Mouse (Mus musculus) A20 (cell line): ENCODE data around the gene Mtrex.

ENCODE experiments used
- DNase-seq: peaks from one replicate; pipeline ENCODE4 v3.0.0-alpha.2; 2011; ENCODE audit warnings: low read depth, low spot score

The Mtrex gene

GRCm38 (mm10) chr13:112927287-112928001 lies at the start of gene Mtrex, which contains the start of gene Dhx29:
Gene Mtrex, minus strand, starts transcription at chr13:112927398.
Gene Dhx29, plus strand, starts transcription at chr13:112927454.
- DNase-seq: peak; percentile 97

- no peak for DNase-seq
Observed at GRCm38 (mm10) chr13:112976720-112977119, 49.5 kb upstream of the Mtrex start.

- DNase-seq: no peak
Observed at GRCm38 (mm10) chr13:112967267-112967666, 40.1 kb upstream of the Mtrex start.

- no peak for DNase-seq
Observed at GRCm38 (mm10) chr13:112964421-112964820, 37.2 kb upstream of the Mtrex start.

- DNase-seq: no peak
Observed at GRCm38 (mm10) chr13:112963081-112963480, 35.9 kb upstream of the Mtrex start.

- DNase-seq: no peak
Observed at GRCm38 (mm10) chr13:112954067-112954466, 26.9 kb upstream of the Mtrex start.

GRCm38 (mm10) chr13:112945900-112946299 lies 18.7 kb upstream of the Mtrex start:
- no peak for DNase-seq

- DNase-seq: no peak
Observed at GRCm38 (mm10) chr13:112945312-112945711, 18.1 kb upstream of the Mtrex start.

- DNase-seq: no peak
Observed at GRCm38 (mm10) chr13:112941879-112942330, 14.7 kb upstream of the Mtrex start.

- DNase-seq: no peak
Observed at GRCm38 (mm10) chr13:112938130-112938529, 10.9 kb upstream of the Mtrex start.

- DNase-seq: no peak
Observed at GRCm38 (mm10) chr13:112928038-112928668, 955 bp upstream of the Mtrex start.

GRCm38 (mm10) chr13:112926796-112927195 lies 402 bp downstream of the Mtrex start:
- DNase-seq: peak; percentile 70

GRCm38 (mm10) chr13:112925976-112926375 lies 1.2 kb downstream of the Mtrex start:
- DNase-seq: peak; percentile 49

- no peak for DNase-seq
Observed at GRCm38 (mm10) chr13:112925266-112925665, 1.9 kb downstream of the Mtrex start.

GRCm38 (mm10) chr13:112920906-112921305 lies 6.3 kb downstream of the Mtrex start:
- DNase-seq: no peak

- no peak for DNase-seq
Observed at GRCm38 (mm10) chr13:112919141-112919865, 7.9 kb downstream of the Mtrex start.

- no peak for DNase-seq
Observed at GRCm38 (mm10) chr13:112910434-112910833, 16.8 kb downstream of the Mtrex start.

- DNase-seq: peak; percentile 50
Observed at GRCm38 (mm10) chr13:112909663-112910062, 17.5 kb downstream of the Mtrex start.

GRCm38 (mm10) chr13:112902176-112902575 lies 25.0 kb downstream of the Mtrex start:
- no peak for DNase-seq

GRCm38 (mm10) chr13:112887234-112887633 lies 40.0 kb downstream of the Mtrex start:
- DNase-seq: no peak

- no peak for DNase-seq
Observed at GRCm38 (mm10) chr13:112871500-112872266, 55.5 kb downstream of the Mtrex start.
